Mouse (Mus musculus) cerebellum, adult 18-20 months (tissue): ENCODE measurements at regions not wholly inside any gene's neighbourhood (a gene's known extent, or its start where the extent isn't known, plus 50 kb on each side); places are given as distances from the start of the nearest gene placed in this dataset.

Experiments used
- DNase-seq, 2 experiments: peaks; one replicate each; pipeline ENCODE4 v3.0.0; 2021

GRCm38 (mm10) chr11:82668026-82668425 lies 96.1 kb downstream of the Cct6b start:
- DNase-seq, result no peak

GRCm38 (mm10) chr11:82664076-82664475 lies 100.0 kb downstream of the Cct6b start:
- no peak for DNase-seq

GRCm38 (mm10) chr11:82662086-82662485 lies 102.0 kb downstream of the Cct6b start:
- DNase-seq, result no peak

- DNase-seq, result no peak
These were observed 112.4 kb downstream of the Cct6b start for GRCm38 (mm10) chr11:82651751-82652150.

DNA sequence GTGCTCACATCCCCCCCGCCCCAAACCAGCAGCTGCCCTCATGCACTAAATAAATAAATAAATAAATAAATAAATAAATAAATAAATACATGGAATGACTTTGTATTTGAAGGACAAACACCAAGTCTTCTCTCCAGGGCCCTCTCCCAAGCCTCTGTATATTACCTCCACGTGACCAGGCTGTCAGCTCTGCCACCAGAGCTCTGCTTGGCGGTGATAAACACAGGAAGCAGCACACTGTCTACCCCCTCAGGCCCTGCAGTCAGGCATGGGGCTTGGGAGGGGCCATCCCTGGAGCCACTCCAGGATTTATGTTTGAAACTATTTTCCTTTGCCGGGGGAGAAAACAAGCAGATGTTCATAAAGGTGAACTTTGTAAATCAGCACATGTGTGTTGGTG lies 125.6 kb downstream of the Cct6b start:
- no peak for DNase-seq

- DNase-seq, result no peak
These were observed 131.9 kb downstream of the Cct6b start for GRCm38 (mm10) chr11:82632191-82632590.

DNA sequence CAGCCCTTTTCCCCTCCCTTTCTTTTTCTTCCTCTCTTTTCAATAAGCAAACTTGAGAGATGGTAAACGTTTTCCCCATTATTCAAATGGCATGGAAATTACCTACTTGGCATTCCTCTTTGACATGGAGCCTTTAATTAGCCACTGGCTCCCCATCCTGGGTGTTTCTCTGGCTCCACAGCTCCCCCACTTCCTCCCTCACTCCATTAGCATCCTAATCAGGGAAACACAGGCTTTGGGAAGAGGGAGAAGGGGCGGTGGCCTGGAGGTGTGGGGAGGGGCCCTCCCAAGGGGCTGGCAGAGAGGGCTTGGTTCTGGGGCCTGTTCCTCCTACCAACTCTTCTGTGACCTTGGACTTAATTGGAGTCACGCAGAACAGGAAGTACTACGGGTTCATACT lies 132.7 kb downstream of the Cct6b start:
- no peak for DNase-seq

DNA sequence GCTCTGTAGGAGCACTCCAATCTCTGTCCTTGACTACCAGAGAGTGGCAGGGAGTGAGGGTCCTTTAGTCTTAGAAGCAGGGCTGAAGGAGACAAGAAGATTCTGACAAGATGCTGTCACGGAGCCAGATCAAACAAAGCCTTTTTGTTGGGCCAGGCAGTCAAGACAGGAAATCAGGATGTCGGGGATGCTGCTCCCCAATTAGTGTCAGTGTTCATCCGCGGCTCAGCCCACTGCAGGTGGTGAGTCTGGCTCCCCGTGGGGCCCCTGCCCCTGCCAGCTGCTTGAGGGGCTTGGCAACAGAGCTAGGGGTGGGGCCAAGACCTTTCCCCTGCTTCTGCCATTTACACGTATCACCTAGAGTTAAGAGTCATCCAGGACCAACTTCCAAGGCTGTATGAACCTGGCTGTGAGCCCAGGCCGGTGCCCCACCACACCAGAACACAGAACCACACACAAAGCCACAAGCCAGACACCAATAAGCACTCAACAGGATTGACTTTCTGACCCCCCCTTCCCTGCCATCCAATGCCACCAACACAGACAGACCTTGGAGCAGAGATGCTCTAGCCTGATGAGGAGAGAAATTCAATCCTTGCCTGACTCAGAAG lies 137.5 kb downstream of the Cct6b start:
- no peak for DNase-seq

- DNase-seq, result no peak
These were observed 143.1 kb downstream of the Cct6b start for GRCm38 (mm10) chr11:82621061-82621460.

- no peak for DNase-seq
These were observed 144.7 kb downstream of the Cct6b start for GRCm38 (mm10) chr11:82619418-82619817.

DNA sequence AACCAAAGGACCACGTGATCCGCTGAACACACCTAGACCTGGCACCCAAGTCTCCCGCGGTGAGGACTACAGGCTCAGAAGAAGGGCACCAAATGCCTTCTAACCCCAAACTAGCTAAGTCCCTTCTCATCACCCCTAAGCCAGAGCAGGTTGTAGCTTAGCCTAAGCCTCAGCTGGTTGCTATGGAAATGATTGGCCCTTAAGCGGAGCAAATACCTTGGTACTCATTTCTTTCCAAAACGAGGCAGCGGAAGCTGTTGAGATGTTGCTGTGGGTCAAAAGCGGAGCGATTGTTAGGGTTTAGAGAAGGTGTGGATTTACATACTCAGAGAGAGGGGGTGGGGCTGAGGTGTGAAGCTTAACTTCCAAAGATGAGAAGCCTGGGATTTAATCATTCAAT lies 145.7 kb downstream of the Cct6b start:
- no peak for DNase-seq

GRCm38 (mm10) chr11:82616856-82617255 lies 147.3 kb downstream of the Cct6b start:
- DNase-seq, result no peak

DNA sequence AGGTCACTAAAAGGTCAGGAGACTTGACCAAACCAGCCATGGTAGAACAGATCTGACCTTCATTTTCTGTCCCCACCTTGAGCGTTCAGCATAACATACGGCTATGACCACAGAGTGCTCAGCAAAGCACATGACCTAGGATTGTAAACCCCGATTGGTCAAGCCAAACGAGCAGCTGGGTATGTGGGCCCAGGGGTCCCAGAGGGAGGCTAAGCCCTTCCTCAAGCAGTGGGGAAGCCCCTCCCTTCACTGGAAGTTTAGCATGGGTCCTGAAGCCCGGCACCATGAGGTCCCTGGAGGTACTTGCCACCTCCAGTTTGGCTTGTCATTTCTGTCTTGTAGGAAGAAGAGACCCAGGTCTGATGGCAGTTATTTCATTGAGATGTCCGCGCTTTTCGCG lies 149.8 kb downstream of the Cct6b start:
- no peak for DNase-seq

GRCm38 (mm10) chr11:82613503-82613902 lies 150.6 kb downstream of the Cct6b start:
- peak; percentile 74 to 77 for DNase-seq

DNA sequence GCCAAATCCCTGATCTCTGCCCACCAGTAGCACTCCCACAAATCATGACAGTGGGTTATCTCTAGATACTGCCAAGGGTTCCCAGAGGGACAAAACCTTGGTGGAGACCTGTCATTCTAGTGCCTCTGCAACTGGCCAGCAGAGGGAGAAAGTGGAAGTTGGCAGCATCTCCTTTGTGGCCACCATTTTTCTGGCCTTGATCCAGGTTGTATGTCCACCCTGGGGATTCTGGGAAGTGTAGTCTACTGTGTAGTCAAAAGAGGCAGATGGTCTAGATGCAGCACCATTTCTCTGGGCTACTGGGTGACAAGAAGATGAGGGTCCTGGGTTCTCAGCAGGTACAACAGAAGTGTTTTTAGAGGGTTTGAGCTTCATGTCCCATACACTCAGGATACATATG lies 152.1 kb downstream of the Cct6b start:
- DNase-seq, result peak; percentile 44 to 45

GRCm38 (mm10) chr11:82608963-82609362 lies 155.2 kb downstream of the Cct6b start:
- no peak for DNase-seq

- peak in 1 of 2 experiments; percentile 19 for DNase-seq
These were observed 156.5 kb downstream of the Cct6b start for GRCm38 (mm10) chr11:82607661-82608060.

DNA sequence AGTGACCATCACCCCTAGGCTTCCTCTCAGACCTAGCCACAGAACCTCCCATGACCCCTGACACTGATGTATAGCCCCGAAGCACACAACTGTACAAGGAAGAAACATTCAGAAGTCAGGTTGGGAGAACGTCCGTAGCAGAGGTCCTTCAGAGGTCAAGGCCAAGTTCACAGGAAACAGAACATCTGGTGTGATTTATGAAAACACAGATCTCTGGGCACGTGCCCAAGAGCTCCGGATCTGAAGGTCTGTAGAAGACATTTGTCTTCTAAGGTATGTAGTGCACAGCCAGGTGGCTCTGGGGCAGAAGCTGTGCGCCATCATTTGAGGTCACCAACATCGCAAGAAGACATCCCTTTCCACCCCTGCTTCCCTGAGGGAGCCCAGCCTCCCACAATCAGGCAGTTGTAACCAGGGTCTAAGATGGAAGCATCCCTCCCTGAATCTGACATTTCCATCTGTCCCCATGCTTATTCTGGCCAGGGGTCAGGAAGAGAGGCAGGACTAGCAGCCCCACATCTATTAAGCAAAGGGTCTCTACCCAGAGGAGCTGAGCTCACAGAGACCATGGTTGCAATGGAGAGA lies 159.8 kb downstream of the Cct6b start:
- DNase-seq, result no peak

DNA sequence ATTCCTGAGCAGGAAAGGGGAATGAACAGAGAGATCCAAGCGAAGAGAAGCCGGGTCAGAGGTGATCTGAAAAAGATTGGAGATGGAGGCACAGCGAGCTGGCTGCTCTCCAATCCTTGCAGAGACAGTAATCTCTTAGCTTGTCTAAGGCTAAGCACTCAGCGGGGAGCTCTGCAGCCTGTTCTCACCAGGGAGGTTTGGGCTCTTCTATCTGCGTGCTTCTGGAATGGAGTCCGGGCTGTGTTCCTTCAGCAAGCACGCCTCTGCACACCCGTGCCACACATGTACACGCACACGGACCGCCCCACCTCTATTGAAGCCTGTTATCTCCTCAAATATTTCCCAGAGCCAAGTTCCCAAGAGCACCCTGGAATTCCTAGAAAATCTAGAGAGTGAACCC lies 161.3 kb downstream of the Cct6b start:
- DNase-seq, result no peak

GRCm38 (mm10) chr11:82602250-82602649 lies 161.9 kb downstream of the Cct6b start:
- DNase-seq, result no peak

GRCm38 (mm10) chr11:82600151-82600550 lies 164.0 kb downstream of the Cct6b start:
- DNase-seq, result no peak

- no peak for DNase-seq
These were observed 166.4 kb downstream of the Cct6b start for GRCm38 (mm10) chr11:82597757-82598156.

GRCm38 (mm10) chr11:82596801-82597200 lies 167.3 kb downstream of the Cct6b start:
- no peak for DNase-seq

DNA sequence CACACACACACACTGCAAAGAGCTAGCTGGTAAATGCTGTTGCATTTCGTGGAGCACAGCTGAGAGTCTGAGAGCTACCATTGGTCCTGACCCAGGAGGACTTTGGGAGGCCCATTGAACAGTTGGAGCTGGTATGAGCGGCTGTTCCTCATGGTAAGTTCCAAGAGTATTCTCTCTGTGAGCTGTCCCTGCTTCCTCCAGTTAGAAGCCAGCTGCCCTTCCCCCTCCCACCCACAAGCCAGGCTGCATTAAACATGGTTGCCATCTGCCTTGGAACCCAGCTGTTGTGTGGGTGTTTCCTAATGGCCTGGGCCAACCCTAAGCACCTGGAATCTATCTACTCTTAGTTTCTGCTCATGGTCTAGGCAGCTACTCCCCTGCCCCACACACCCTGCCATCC lies 174.4 kb downstream of the Cct6b start:
- DNase-seq, result no peak

DNA sequence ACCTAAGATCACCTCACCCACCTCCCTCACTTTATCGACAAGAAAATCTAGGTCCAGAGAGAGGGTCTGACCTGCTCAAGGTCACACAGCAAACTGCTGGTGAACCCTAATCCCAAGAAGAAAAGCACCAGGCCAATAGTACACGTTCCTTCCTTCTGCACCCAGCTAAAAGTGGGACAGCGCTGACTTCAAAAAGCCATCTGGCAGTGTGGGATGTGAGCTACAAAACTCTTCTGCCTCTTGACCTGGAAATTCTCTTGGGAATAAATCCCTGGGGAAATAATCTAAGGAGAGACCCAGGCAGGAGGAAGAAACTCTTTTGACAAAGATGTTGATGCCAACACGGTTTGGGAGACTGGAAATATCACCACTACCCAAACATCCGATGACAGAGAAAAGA lies 175.4 kb downstream of the Cct6b start:
- DNase-seq, result no peak
